Mouse (Mus musculus): Measurements from ENCODE around the gene Dhdds. TPM values are rescaled to one million over a fixed set of nuclear protein-coding genes. Genes with fewer than 3 reads are reported as not detected.

Dhdds gene
- polyA plus RNA-seq, 1 experiment from 2014 or later, result 19.7 TPM

DNA sequence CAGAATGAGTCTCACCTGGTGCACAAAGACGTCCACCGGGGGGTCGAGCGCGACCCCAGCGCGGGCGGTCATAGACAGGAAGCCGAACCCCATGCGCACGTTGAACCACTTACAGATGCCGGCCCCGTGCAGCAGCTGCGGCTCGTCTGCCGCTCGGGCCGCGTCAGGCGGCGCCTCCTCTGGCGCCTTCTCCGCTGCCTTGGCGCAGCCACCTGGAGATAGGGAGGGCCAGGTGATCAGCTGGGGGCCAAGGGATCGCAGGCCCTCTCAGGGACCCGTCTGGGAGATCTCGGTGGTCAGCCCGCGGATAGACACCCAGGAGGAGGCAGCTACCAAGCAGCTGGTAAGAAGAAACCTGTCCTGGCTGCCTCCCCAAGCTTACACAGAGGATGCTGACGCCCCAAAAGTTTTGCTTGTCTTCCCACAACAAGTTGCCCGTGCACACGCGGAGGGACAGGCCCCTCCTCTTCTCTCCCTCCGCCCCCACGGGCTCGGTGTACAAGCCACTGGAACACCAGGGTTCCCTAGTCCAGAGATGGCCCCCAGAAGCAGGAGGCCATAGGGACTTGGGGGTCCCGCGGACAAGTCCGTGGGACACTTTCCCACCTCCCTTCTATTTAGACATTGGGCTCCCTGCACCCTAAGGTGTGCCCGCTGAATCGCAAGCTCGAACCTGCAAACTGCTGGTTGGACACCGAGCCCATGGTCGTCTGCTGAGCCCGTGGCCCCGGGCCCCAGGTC, 17.5 kb upstream of the Dhdds start:
- Histone ChIP-seq H3K27me3 (peaks cover 67% of the 10 kb centered on the region), H3K27ac (peak overlapping the region; percentile 25), H3K4me1 (replicated peaks) (peaks cover 4% of the 10 kb centered on the region), H3K4me3 (replicated peaks) (peak overlapping the region; percentile 41), H3K36me3 (no peaks in the 10 kb centered on the region), H3K9me3 (replicated peaks) (no peaks in the 10 kb centered on the region), H3K4me2 (peak overlapping the region; percentile 49), H3K9ac (peak overlapping the region; percentile 13; the same call in 1 of the 2 replicates)
- no peak for ATAC-seq (ENCODE audit: low read depth)
- under 1% methylated on average over 46 of the region's 46 CpGs for WGBS (ENCODE audit: insufficient replicate concordance)
- DNase-seq, result no peak

DNA sequence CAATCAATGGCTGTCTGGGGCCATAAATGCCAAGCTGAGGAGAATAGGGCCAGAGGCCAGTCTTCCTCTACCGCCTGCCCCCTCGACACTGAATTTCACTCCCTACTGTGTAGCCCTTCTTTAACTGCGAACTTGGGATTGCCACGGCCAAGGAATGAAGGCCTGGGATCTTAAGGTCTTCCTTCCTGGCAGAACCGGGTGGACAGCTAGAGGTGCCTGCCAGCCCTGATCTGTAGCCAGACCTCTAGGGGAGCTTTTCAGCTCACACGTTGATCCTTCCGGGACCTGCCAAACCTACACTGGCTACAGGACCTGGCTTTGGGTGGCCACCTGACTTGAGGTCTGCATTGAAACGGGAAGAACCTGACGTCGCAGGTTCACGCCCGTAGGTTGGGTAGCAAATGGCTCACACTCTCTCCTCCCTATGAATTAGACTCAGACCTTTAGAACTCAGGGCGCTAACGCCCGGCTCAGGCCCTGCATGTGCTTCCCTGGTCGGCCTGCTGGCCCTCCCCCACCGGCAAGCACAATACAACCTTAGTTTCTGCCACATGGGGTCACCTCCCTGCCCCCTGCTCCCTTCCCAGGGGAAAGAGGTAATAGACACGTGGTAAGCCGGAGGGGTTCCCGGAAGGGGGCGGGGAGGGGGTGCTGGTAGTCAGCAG, 16.6 kb upstream of the Dhdds start:
- peaks cover 67% of the 10 kb centered on the region for H3K27me3 ChIP-seq

DNA sequence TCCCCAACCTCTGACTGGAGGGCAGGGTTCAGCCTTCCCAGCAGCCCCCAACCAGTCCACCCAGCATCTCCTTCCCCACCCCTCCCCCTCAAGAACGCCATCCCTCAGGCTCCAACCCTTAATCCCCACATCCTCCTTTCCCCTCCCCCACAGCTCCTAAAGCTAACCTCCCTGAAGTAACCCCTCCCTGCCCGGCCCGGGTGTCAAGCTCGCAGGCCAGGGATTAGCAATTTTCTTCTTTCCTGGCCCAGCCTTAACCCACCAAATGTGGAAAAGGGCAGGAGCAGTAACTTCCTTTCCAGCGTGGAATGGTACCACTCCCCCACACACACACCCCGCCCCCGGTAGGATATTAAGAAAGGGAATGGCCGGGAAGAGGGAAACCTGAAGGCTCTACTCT, 16.0 kb upstream of the Dhdds start:
- no peak for DNase-seq
- Histone ChIP-seq H3K9me3 (replicated peaks) (no peaks in the 10 kb centered on the region), H3K27ac (no peak overlapping the region), H3K4me3 (replicated peaks) (peak overlapping the region; percentile 41; the same call in 1 of the 2 replicates), H3K9ac (no peak overlapping the region), H3K4me2 (peak overlapping the region; percentile 49), H3K4me1 (replicated peaks) (peaks cover 14% of the 10 kb centered on the region), H3K36me3 (no peaks in the 10 kb centered on the region), H3K27me3 (peaks cover 66% of the 10 kb centered on the region)
- ATAC-seq (ENCODE audit: low read depth), result no peak
- 6% methylated on average over 8 of the region's 8 CpGs for WGBS (ENCODE audit: insufficient replicate concordance)

More for the DNA sequence above, 16.6 kb upstream of the Dhdds start:
- Histone ChIP-seq H3K27ac (peak overlapping the region; percentile 25; the same call in 1 of the 2 replicates), H3K4me1 (replicated peaks) (peaks cover 8% of the 10 kb centered on the region), H3K9me3 (replicated peaks) (no peaks in the 10 kb centered on the region), H3K4me2 (peak overlapping the region; percentile 49), H3K36me3 (no peaks in the 10 kb centered on the region), H3K9ac (peak overlapping the region; percentile 23; the same call in 1 of the 2 replicates), H3K4me3 (replicated peaks) (peak overlapping the region; percentile 41)
- ATAC-seq (ENCODE audit: low read depth) (peak; percentile 22; the same call in 1 of the 2 replicates), DNase-seq (no peak)
- 6% methylated on average over 21 of the region's 21 CpGs for WGBS (ENCODE audit: insufficient replicate concordance)

DNA sequence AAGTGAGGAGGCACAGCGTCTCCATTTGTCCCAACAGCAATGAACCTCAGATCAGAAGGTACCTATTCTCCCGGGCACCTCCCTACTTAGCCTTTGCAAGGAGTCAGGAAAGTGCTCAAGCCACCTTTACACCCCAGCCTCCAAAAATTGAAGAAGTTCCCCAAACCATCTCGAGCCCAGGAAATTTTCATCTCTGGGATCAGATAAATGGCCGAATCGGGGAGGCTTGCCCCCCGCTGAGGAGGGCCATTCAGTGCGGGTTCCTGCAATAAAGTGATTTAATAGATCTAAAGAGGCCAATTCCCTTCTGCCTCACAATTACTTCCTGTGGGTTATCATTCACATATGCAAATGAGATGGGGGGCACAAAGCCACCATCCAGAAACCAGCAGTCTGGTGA, 15.5 kb upstream of the Dhdds start:
- Histone ChIP-seq H3K4me2 (peak overlapping the region; percentile 49; the same call in 1 of the 2 replicates), H3K27ac (no peak overlapping the region), H3K4me1 (replicated peaks) (peaks cover 19% of the 10 kb centered on the region), H3K9me3 (replicated peaks) (no peaks in the 10 kb centered on the region), H3K4me3 (replicated peaks) (no peak overlapping the region), H3K9ac (no peak overlapping the region), H3K27me3 (peaks cover 62% of the 10 kb centered on the region), H3K36me3 (no peaks in the 10 kb centered on the region)
- ATAC-seq (ENCODE audit: low read depth) (no peak), DNase-seq (no peak)
- WGBS (ENCODE audit: insufficient replicate concordance), result 22% methylated on average over 7 of the region's 7 CpGs

DNA sequence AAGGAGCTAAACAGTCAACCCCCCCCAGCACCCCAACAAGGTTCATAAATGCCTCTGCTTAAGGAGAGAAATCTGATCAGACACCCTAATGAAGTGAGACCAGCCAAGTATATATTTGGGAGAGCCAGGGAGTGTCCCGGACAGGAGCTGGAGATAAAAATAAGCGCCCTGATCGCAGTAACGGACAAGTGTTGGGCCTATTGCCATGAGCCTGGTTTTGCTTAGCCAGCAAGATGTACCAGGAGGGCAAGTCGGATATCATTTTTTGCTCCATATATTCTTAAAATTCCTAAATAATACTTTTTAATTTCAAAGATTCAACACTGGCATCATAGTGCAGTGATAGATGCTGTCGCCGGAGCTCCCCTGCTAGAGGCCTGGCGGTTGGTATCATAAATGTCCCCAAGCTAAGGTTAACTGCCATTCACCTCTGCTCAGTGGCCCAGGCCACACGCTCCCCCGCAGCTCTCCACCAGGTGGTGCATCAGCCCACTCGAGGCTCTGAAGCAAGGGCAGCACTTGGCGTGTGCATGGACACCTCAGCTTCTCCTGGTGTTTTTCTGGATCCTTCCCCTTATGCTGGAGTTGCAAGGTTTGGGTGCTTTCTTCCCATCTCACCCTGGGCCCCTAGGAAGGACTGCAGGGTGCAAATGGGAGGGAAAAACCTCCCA, 12.3 kb upstream of the Dhdds start:
- no peak for ATAC-seq (ENCODE audit: low read depth)
- Histone ChIP-seq H3K27me3 (peaks cover 31% of the 10 kb centered on the region), H3K9ac (no peak overlapping the region), H3K36me3 (no peaks in the 10 kb centered on the region), H3K27ac (no peak overlapping the region), H3K4me1 (replicated peaks) (peaks cover 18% of the 10 kb centered on the region), H3K4me2 (no peak overlapping the region), H3K9me3 (replicated peaks) (no peaks in the 10 kb centered on the region), H3K4me3 (replicated peaks) (no peak overlapping the region)
- DNase-seq, result no peak
- WGBS (ENCODE audit: insufficient replicate concordance), result 50% methylated on average over 12 of the region's 12 CpGs

DNA sequence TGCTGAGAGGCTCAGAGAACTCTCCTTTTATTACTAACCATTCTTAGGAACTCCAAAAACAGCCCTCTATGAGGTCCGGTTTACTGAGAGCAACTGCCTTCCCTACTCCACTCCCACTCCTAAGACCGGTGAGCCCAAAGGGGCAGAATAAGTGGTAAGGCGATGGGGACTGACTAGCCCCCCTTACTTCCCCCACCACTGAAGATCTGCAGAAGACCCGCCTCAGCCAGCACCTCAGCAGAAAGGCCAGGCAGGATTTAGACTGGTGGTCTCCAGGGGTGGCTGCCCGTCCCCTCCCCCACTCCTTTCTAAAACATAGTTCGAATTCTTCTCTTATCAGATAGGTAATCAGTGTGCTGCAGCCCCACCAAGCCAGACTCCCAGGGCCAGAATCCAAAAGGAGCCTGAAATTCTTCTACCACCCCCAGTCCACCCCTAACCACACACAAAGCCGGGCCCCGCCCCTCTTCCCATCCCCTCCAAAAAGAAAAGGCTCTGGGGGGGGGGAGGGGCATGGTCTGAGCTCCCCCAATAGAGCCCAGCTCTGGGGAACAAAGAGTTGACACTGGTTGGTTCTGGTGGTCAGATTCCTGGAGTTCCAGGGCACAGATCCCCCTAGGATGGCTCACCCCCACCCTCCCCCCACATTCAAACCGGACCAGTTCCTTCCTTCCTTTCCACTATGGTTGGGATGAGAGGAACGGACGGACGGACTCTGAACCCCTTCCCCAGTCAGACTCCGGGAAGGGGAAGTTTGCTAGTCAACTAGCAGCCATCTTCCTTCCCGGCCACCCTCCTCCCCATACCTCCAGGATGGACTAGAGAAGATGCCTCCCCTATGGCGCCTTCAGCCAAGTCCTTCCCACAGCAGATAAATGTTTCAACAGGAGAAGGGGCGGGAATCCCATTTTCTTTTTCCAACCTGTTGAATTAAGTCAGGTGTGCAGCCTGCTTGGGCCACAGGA, 11.0 kb upstream of the Dhdds start:
- DNase-seq (no peak), ATAC-seq (ENCODE audit: low read depth) (0 out of 2 replicates have a peak, but pooled peaks have one; percentile 15)
- Histone ChIP-seq H3K4me1 (replicated peaks) (peaks cover 18% of the 10 kb centered on the region), H3K36me3 (no peaks in the 10 kb centered on the region), H3K9me3 (replicated peaks) (no peaks in the 10 kb centered on the region), H3K27ac (no peak overlapping the region), H3K27me3 (peaks cover 18% of the 10 kb centered on the region), H3K4me3 (replicated peaks) (no peak overlapping the region), H3K9ac (no peak overlapping the region), H3K4me2 (peak overlapping the region; percentile 14; the same call in 1 of the 2 replicates)
- whole genome bisulfite sequencing (ENCODE audit: insufficient replicate concordance), result 9% methylated on average over 16 of the region's 16 CpGs

DNA sequence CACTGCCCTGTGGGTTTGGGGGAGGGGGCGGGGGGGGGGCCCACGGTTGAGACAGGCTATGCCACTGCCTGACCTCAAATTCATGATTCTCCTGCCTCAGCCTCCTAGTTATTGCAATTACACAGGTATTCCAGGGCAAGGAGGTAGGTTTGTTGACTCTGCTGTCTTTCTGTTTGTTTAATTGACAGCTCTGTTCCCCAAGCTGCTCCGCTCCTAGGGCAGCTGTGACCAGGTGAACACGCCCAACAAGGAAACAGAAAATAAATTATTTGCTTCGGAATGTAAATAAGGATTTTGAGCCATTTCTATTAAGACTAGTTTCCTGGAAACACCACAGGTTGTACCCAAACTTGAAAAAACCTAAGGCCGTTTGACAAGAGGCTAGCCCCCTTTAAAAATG, 9.0 kb upstream of the Dhdds start:
- H3K9ac ChIP-seq, result no peak overlapping the region
- ATAC-seq (ENCODE audit: low read depth) (no peak), DNase-seq (no peak)
- H3K9me3 ChIP-seq (replicated peaks), result no peaks in the 10 kb centered on the region
- WGBS (ENCODE audit: insufficient replicate concordance), result 50% methylated on average over 6 of the region's 6 CpGs
- H3K36me3 ChIP-seq, result no peaks in the 10 kb centered on the region
- no peaks in the 10 kb centered on the region for H3K27me3 ChIP-seq
- H3K4me3 ChIP-seq (replicated peaks), result no peak overlapping the region
- peaks cover 18% of the 10 kb centered on the region for H3K4me1 ChIP-seq (replicated peaks)
- no peak overlapping the region for H3K27ac ChIP-seq
- no peak overlapping the region for H3K4me2 ChIP-seq

DNA sequence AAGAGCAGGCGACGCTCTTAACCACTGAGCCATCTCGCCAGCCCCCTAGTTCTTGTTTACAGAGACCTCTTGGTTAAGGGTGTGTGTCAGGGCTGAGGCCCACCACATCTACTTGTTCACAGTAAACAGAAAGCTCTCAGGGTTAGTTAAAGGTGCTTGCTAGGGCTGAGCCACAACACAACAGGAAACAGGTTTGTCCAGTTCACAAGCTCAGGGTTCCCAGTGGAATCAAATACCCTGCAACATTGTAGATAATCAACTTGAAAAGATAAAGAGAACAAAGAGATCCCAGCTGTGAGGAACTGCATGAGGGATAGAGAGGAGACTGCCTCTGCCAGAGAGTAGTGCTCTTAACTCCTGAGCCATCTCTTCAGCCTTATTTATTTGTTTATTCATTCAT, 6.1 kb upstream of the Dhdds start:
- ATAC-seq (ENCODE audit: low read depth), result no peak
- H3K27ac ChIP-seq, result no peak overlapping the region
- DNase-seq, result no peak
- no peaks in the 10 kb centered on the region for H3K9me3 ChIP-seq (replicated peaks)
- H3K4me1 ChIP-seq (replicated peaks), result peaks cover 9% of the 10 kb centered on the region
- WGBS (ENCODE audit: insufficient replicate concordance), result 66% methylated on average over 3 of the region's 3 CpGs
- no peak overlapping the region for H3K4me3 ChIP-seq (replicated peaks)
- H3K9ac ChIP-seq, result no peak overlapping the region
- H3K27me3 ChIP-seq, result no peaks in the 10 kb centered on the region
- H3K4me2 ChIP-seq, result no peak overlapping the region
- H3K36me3 ChIP-seq, result no peaks in the 10 kb centered on the region

DNA sequence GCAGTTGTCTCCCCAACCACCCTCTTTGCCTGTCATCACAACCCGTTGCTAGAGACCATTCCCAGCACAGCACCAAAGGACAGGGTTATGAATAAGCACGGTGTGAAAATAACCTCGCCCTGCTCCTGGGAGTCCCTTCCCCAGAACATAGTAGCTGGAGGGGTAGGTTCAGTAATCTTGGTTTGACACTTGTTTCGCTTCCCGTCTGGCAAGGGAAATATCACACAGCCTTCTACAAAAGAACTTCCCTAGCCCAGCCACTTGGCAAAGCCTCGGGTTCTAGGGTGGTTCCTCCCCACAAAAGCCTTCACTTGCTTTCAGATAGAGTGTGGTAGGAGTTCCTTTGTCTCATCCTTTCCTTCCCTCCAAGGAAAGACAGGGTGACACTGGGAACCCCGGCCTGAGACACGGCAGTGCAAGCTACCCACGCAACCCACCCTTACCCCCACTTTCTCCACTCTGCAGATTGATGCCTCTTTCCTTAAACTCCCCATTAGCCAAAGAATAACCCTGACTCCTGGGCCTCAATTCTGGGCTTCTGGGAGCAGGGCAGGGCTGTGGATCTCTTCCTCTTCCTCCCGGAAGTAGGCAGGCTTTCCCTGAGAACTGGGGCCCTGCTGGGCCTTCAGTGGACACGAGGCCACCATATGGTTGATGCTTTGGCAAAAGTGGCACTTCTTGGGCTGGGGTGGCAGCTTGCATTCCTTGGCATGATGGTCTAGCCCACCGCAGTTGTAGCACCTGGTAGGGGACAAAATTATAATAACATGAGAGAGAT, 5.1 kb upstream of the Dhdds start:
- Histone ChIP-seq H3K4me3 (replicated peaks) (no peak overlapping the region), H3K9me3 (replicated peaks) (no peaks in the 10 kb centered on the region), H3K27me3 (no peaks in the 10 kb centered on the region), H3K36me3 (no peaks in the 10 kb centered on the region), H3K27ac (no peak overlapping the region), H3K9ac (no peak overlapping the region), H3K4me1 (replicated peaks) (peaks cover 10% of the 10 kb centered on the region; the same call in 1 of the 2 replicates), H3K4me2 (no peak overlapping the region)
- WGBS (ENCODE audit: insufficient replicate concordance), result 60% methylated on average over 12 of the region's 12 CpGs
- ATAC-seq (ENCODE audit: low read depth), result no peak
- DNase-seq, result no peak

DNA sequence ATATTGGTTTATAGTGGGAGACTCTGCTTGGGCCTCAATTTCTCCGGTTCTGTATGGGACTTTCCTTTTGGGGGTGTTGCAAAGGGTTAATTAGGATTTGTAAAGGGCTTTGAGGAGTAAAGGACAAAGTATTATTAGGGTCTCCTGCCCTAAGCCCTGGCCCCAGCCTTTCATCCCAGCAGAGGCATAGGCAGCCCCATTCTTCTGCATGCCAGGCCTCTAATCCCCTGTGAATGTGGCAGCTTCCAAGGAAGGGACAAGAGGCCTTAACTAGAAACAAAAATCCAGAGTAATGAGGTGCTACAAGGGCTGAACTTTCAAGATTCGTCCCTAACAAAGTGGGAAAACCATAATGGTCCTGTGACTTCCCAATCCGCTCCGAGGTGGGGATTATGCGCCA, 2.2 kb upstream of the Dhdds start:
- H3K4me2 ChIP-seq, result no peak overlapping the region
- no peak overlapping the region for H3K9ac ChIP-seq
- WGBS (ENCODE audit: insufficient replicate concordance), result 71% methylated on average over 5 of the region's 5 CpGs
- no peak overlapping the region for H3K27ac ChIP-seq
- peaks cover 7% of the 10 kb centered on the region; the same call in 1 of the 2 replicates for H3K36me3 ChIP-seq
- no peaks in the 10 kb centered on the region for H3K27me3 ChIP-seq
- H3K9me3 ChIP-seq (replicated peaks), result no peaks in the 10 kb centered on the region
- no peak overlapping the region for H3K4me3 ChIP-seq (replicated peaks)
- DNase-seq (no peak), ATAC-seq (ENCODE audit: low read depth) (no peak)
- peaks cover 20% of the 10 kb centered on the region for H3K4me1 ChIP-seq (replicated peaks)

Measured in liver, embryonic 13.5 days (tissue).